Mouse (Mus musculus): ENCODE measurements at regions not wholly inside any gene's neighbourhood (a gene's known extent, or its start where the extent isn't known, plus 50 kb on each side); places are given as distances from the start of the nearest gene placed in this dataset.

GRCm38 (mm10) chr5:51871735-51872134, 304.2 kb upstream of the Ppargc1a start:
- TF ChIP-seq CTCF (IDR thresholded peaks at IDR 0.05; ENCODE audit: low read depth) (no peak), EP300 (IDR thresholded peaks at IDR 0.05; ENCODE audit: low read depth) (no peak)
